Mouse (Mus musculus): ENCODE data around the gene Plod3. TPM values are rescaled to one million over a fixed set of nuclear protein-coding genes. Genes with fewer than 3 reads are reported as not detected.

The Plod3 gene
- polyA plus RNA-seq, 1 experiment = 124 TPM

GRCm38 (mm10) chr5:136984828-136985227, 2.0 kb upstream of the Plod3 start:
- H3K4me2 ChIP-seq (ENCODE audit: low read depth) = no peak overlapping the region
- H3K27me3 ChIP-seq (ENCODE audit: control insufficient read depth, insufficient read depth, insufficient read length) = no peaks in the 10 kb centered on the region
- TF ChIP-seq TCF12 (IDR thresholded peaks at IDR 0.05; ENCODE audit: insufficient read depth, poor library complexity, severe bottlenecking) (no peak), CEBPB (IDR thresholded peaks at IDR 0.05; ENCODE audit: insufficient read depth, poor library complexity, severe bottlenecking) (no peak), POLR2A (IDR thresholded peaks at IDR 0.05; ENCODE audit: insufficient read length, low read depth) (no peak), MYOD1 (IDR thresholded peaks at IDR 0.05; ENCODE audit: control insufficient read depth in 1 of 3, insufficient read length in 2 of 3, low read depth in 2 of 3) (no peak), MYOG (IDR thresholded peaks at IDR 0.05; ENCODE audit: control insufficient read depth in 1 of 3, insufficient read depth in 1 of 3, insufficient read length in 2 of 3, low read depth in 2 of 3) (no peak), REST (IDR thresholded peaks at IDR 0.05; ENCODE audit: insufficient read depth, insufficient read length) (peak; percentile 82), TCF3 (IDR thresholded peaks at IDR 0.05; ENCODE audit: insufficient read length, low read depth) (no peak)
- H3K79me2 ChIP-seq (ENCODE audit: control insufficient read depth, insufficient read depth) = no peaks in the 10 kb centered on the region
- H3K36me3 ChIP-seq (ENCODE audit: control insufficient read depth, insufficient read depth) = peaks cover 7% of the 10 kb centered on the region
- H3ac ChIP-seq (ENCODE audit: control insufficient read depth, insufficient read length) = no peak overlapping the region
- H3K4me3 ChIP-seq = no peak overlapping the region

- peak; percentile 79 for TF ChIP-seq POLR2A (IDR thresholded peaks at IDR 0.05; ENCODE audit: insufficient read length, low read depth)
- TF ChIP-seq MAX (IDR thresholded peaks at IDR 0.05; ENCODE audit: low read depth) = no peak
- TF ChIP-seq POLR2AphosphoS2 (IDR thresholded peaks at IDR 0.05; ENCODE audit: insufficient read length, low read depth) = peak; percentile 54
- H3K27me3 ChIP-seq (ENCODE audit: control insufficient read depth, insufficient read depth, insufficient read length) = no peaks in the 10 kb centered on the region
- peak overlapping the region; percentile 93 for H3K4me3 ChIP-seq
- no peaks in the 10 kb centered on the region for H3K79me2 ChIP-seq (ENCODE audit: control insufficient read depth, insufficient read depth)
- H3ac ChIP-seq (ENCODE audit: control insufficient read depth, insufficient read length) = peak overlapping the region; percentile 60
- H3K4me2 ChIP-seq (ENCODE audit: low read depth) = peak overlapping the region; percentile 86
- peaks cover 5% of the 10 kb centered on the region for H3K36me3 ChIP-seq (ENCODE audit: control insufficient read depth, insufficient read depth)
Measured at GRCm38 (mm10) chr5:136987138-136987933, 517 bp downstream of the Plod3 start.

- Histone ChIP-seq H3K79me2 (ENCODE audit: control insufficient read depth, insufficient read depth) (no peaks in the 10 kb centered on the region), H3ac (ENCODE audit: control insufficient read depth, insufficient read length) (peak within 1 kb of the TSS; percentile 60), H3K27me3 (ENCODE audit: control insufficient read depth, insufficient read depth, insufficient read length) (no peaks in the 10 kb centered on the region), H3K4me2 (ENCODE audit: low read depth) (peak within 1 kb of the TSS; percentile 86), H3K4me3 (peak within 1 kb of the TSS; percentile 93), H3K36me3 (ENCODE audit: control insufficient read depth, insufficient read depth) (peaks cover 6% of the 10 kb centered on the region)
- TF ChIP-seq TCF12 (IDR thresholded peaks at IDR 0.05; ENCODE audit: insufficient read depth, poor library complexity, severe bottlenecking) = no peak
- no peak for TF ChIP-seq MYOG (IDR thresholded peaks at IDR 0.05; ENCODE audit: control insufficient read depth in 1 of 3, insufficient read depth in 1 of 3, insufficient read length in 2 of 3, low read depth in 2 of 3)
- TF ChIP-seq CEBPB (IDR thresholded peaks at IDR 0.05; ENCODE audit: insufficient read depth, poor library complexity, severe bottlenecking) = no peak
- no peak for TF ChIP-seq E2F4 (IDR thresholded peaks at IDR 0.05; ENCODE audit: insufficient read depth)
- TF ChIP-seq USF1 (IDR thresholded peaks at IDR 0.05; ENCODE audit: low read depth) = no peak
- TF ChIP-seq POLR2AphosphoS2 (IDR thresholded peaks at IDR 0.05; ENCODE audit: insufficient read length, low read depth) = no peak
- no peak for TF ChIP-seq MYOD1 (IDR thresholded peaks at IDR 0.05; ENCODE audit: control insufficient read depth in 1 of 3, insufficient read length in 2 of 3, low read depth in 2 of 3)
- TF ChIP-seq MAX (IDR thresholded peaks at IDR 0.05; ENCODE audit: low read depth) = no peak
Measured at GRCm38 (mm10) chr5:136987934-136988271, 1.1 kb downstream of the Plod3 start, which contains the start of gene Znhit1. Gene Znhit1, minus strand, starts transcription at chr5:136988021.

- Histone ChIP-seq H3ac (ENCODE audit: control insufficient read depth, insufficient read length) (peak overlapping the region; percentile 60), H3K79me2 (ENCODE audit: control insufficient read depth, insufficient read depth) (no peaks in the 10 kb centered on the region), H3K27me3 (ENCODE audit: control insufficient read depth, insufficient read depth, insufficient read length) (no peaks in the 10 kb centered on the region), H3K36me3 (ENCODE audit: control insufficient read depth, insufficient read depth) (peaks cover 6% of the 10 kb centered on the region), H3K4me3 (peak overlapping the region; percentile 93), H3K4me2 (ENCODE audit: low read depth) (peak overlapping the region; percentile 86)
- TF ChIP-seq E2F4 (IDR thresholded peaks at IDR 0.05; ENCODE audit: insufficient read depth) (no peak), MAX (IDR thresholded peaks at IDR 0.05; ENCODE audit: low read depth) (no peak), TCF12 (IDR thresholded peaks at IDR 0.05; ENCODE audit: insufficient read depth, poor library complexity, severe bottlenecking) (no peak), POLR2A (IDR thresholded peaks at IDR 0.05; ENCODE audit: insufficient read length, low read depth) (no peak), TCF3 (IDR thresholded peaks at IDR 0.05; ENCODE audit: insufficient read length, low read depth) (no peak), CEBPB (IDR thresholded peaks at IDR 0.05; ENCODE audit: insufficient read depth, poor library complexity, severe bottlenecking) (no peak), USF1 (IDR thresholded peaks at IDR 0.05; ENCODE audit: low read depth) (no peak), REST (IDR thresholded peaks at IDR 0.05; ENCODE audit: insufficient read depth, insufficient read length) (no peak), SRF (IDR thresholded peaks at IDR 0.05; ENCODE audit: control insufficient read depth, insufficient read length, low read depth) (no peak), POLR2AphosphoS2 (IDR thresholded peaks at IDR 0.05; ENCODE audit: insufficient read length, low read depth) (no peak), MYOD1 (IDR thresholded peaks at IDR 0.05; ENCODE audit: control insufficient read depth in 1 of 3, insufficient read length in 2 of 3, low read depth in 2 of 3) (no peak), MYOG (IDR thresholded peaks at IDR 0.05; ENCODE audit: control insufficient read depth in 1 of 3, insufficient read depth in 1 of 3, insufficient read length in 2 of 3, low read depth in 2 of 3) (no peak)
Measured at GRCm38 (mm10) chr5:136988420-136988819, 1.6 kb downstream of the Plod3 start.

GRCm38 (mm10) chr5:136989801-136990200, 3.0 kb downstream of the Plod3 start:
- Histone ChIP-seq H3K27me3 (ENCODE audit: control insufficient read depth, insufficient read depth, insufficient read length) (no peaks in the 10 kb centered on the region), H3K36me3 (ENCODE audit: control insufficient read depth, insufficient read depth) (peaks cover 6% of the 10 kb centered on the region), H3K79me2 (ENCODE audit: control insufficient read depth, insufficient read depth) (no peaks in the 10 kb centered on the region), H3K4me3 (no peak overlapping the region), H3ac (ENCODE audit: control insufficient read depth, insufficient read length) (no peak overlapping the region), H3K4me2 (ENCODE audit: low read depth) (no peak overlapping the region)
- TF ChIP-seq TCF3 (IDR thresholded peaks at IDR 0.05; ENCODE audit: insufficient read length, low read depth) = no peak
- TF ChIP-seq POLR2AphosphoS2 (IDR thresholded peaks at IDR 0.05; ENCODE audit: insufficient read length, low read depth) = no peak
- no peak for TF ChIP-seq POLR2A (IDR thresholded peaks at IDR 0.05; ENCODE audit: insufficient read length, low read depth)
- no peak for TF ChIP-seq CEBPB (IDR thresholded peaks at IDR 0.05; ENCODE audit: insufficient read depth, poor library complexity, severe bottlenecking)
- TF ChIP-seq MYOG (IDR thresholded peaks at IDR 0.05; ENCODE audit: control insufficient read depth in 1 of 3, insufficient read depth in 1 of 3, insufficient read length in 2 of 3, low read depth in 2 of 3) = no peak
- TF ChIP-seq MAX (IDR thresholded peaks at IDR 0.05; ENCODE audit: low read depth) = no peak
- TF ChIP-seq MYOD1 (IDR thresholded peaks at IDR 0.05; ENCODE audit: control insufficient read depth in 1 of 3, insufficient read length in 2 of 3, low read depth in 2 of 3) = no peak
- TF ChIP-seq REST (IDR thresholded peaks at IDR 0.05; ENCODE audit: insufficient read depth, insufficient read length) = no peak
- TF ChIP-seq SRF (IDR thresholded peaks at IDR 0.05; ENCODE audit: control insufficient read depth, insufficient read length, low read depth) = no peak
- no peak for TF ChIP-seq TCF12 (IDR thresholded peaks at IDR 0.05; ENCODE audit: insufficient read depth, poor library complexity, severe bottlenecking)
- no peak for TF ChIP-seq USF1 (IDR thresholded peaks at IDR 0.05; ENCODE audit: low read depth)
- no peak for TF ChIP-seq E2F4 (IDR thresholded peaks at IDR 0.05; ENCODE audit: insufficient read depth)

All from myocyte (in vitro differentiated cells).